Comparison of ENCODE assay signal across 8 mouse cellular contexts in genomic region chr10:87024884-87025283, GRCm38 (mm10). TPM values are rescaled to one million over a fixed set of nuclear protein-coding genes. Genes with fewer than 3 reads are reported as not detected.
DNase-seq lines count a peak whose midpoint lies in the region; ATAC-seq and TF ChIP-seq lines count a peak whose summit lies in the region.

No protein-coding gene starts in this region.

- no peaks in the 10 kb centered on the region for H3K4me1 ChIP-seq in embryonic facial prominence, embryonic 11.5 days (ENCODE audit: control insufficient read depth, insufficient read depth, low read length)
- no peaks in the 10 kb centered on the region for H3K4me1 ChIP-seq in limb, embryonic 14.5 days (ENCODE audit: control insufficient read depth, insufficient read depth, low read length)

- WGBS in embryonic facial prominence, embryonic 11.5 days = 3% methylated on average over 9 of the region's 10 CpGs
- 5% methylated on average over 10 of the region's 10 CpGs for WGBS in limb, embryonic 14.5 days

- H3K9me3 ChIP-seq in embryonic facial prominence, embryonic 11.5 days (replicated peaks; ENCODE audit: control insufficient read depth, low read length) = no peaks in the 10 kb centered on the region
- H3K9me3 ChIP-seq in limb, embryonic 14.5 days (ENCODE audit: control insufficient read depth, low read length) = no peaks in the 10 kb centered on the region

- TF ChIP-seq POLR2A in limb, embryonic 14.5 days (IDR thresholded peaks at IDR 0.05; ENCODE audit: borderline replicate concordance, extremely low read depth, insufficient read depth, insufficient read length) = no peak

- no peaks in the 10 kb centered on the region for H3K27me3 ChIP-seq in embryonic facial prominence, embryonic 11.5 days (ENCODE audit: control insufficient read depth, insufficient read depth, low read length)
- no peaks in the 10 kb centered on the region for H3K27me3 ChIP-seq in limb, embryonic 14.5 days (ENCODE audit: control insufficient read depth, insufficient read depth, low read length)

- no peaks in the 10 kb centered on the region for H3K36me3 ChIP-seq in embryonic facial prominence, embryonic 11.5 days (replicated peaks; ENCODE audit: control insufficient read depth, insufficient read depth, low read depth, low read length)
- H3K36me3 ChIP-seq in limb, embryonic 14.5 days (ENCODE audit: control insufficient read depth, insufficient read depth, low read length) = no peaks in the 10 kb centered on the region

- no peak overlapping the region for H3K9ac ChIP-seq in embryonic facial prominence, embryonic 11.5 days (replicated peaks; ENCODE audit: low read length)
- no peak overlapping the region for H3K9ac ChIP-seq in limb, embryonic 14.5 days (ENCODE audit: low read depth, low read length, severe bottlenecking)

- ATAC-seq in embryonic facial prominence, embryonic 11.5 days (replicated peaks; ENCODE audit: insufficient number of reproducible peaks, low FRiP score, low TSS enrichment, low read depth) = peak; percentile 79
- ATAC-seq in limb, embryonic 14.5 days (ENCODE audit: low FRiP score, low read depth) = peak; percentile 74
- peak; percentile 80 for ATAC-seq in monocyte, adult 5-6 weeks (replicated peaks; ENCODE audit: insufficient number of reproducible peaks, low FRiP score, low TSS enrichment, poor library complexity, severe bottlenecking)

- no peak overlapping the region for H3K4me2 ChIP-seq in embryonic facial prominence, embryonic 11.5 days (ENCODE audit: low read depth, low read length)
- no peak overlapping the region for H3K4me2 ChIP-seq in limb, embryonic 14.5 days (replicated peaks; ENCODE audit: low read depth, low read length, severe bottlenecking)

- DNase-seq in 3T3-L1 (ENCODE audit: low read depth, low spot score) = peak; percentile 87
- peak; percentile 92 for DNase-seq in adrenal gland, postnatal 14 days
- DNase-seq in embryonic facial prominence, embryonic 11.5 days (ENCODE audit: low spot score) = peak; percentile 94
- DNase-seq in heart, adult 8-10 months (ENCODE audit: low spot score) = peak; percentile 66
- DNase-seq in kidney, adult 9 months = peak; percentile 76
- DNase-seq in limb, embryonic 14.5 days (ENCODE audit: low spot score) = peak; percentile 92
- peak; percentile 60 to 66 for DNase-seq in spleen, postnatal 36 days (ENCODE audit: low spot score in 2 of 2)

- no peak overlapping the region for H3K27ac ChIP-seq in embryonic facial prominence, embryonic 11.5 days (replicated peaks; ENCODE audit: low read depth, low read length)
- no peak overlapping the region for H3K27ac ChIP-seq in limb, embryonic 14.5 days (replicated peaks; ENCODE audit: low read depth, low read length)

- H3K4me3 ChIP-seq in embryonic facial prominence, embryonic 11.5 days (ENCODE audit: low read depth, low read length) = no peak overlapping the region
- no peak overlapping the region for H3K4me3 ChIP-seq in limb, embryonic 14.5 days (replicated peaks; ENCODE audit: low read length)

RNA-seq across cellular contexts. Expression of gene Stab2, which starts 17.1 kb away (rescaled TPM):
- total RNA-seq in adrenal gland, postnatal 14 days (2021) = 13.3 and 13.7 TPM in 2 replicates
- 0.18 and 0.29 TPM in 2 replicates for polyA plus RNA-seq in embryonic facial prominence, embryonic 11.5 days (2014; fragmentation: Nextera tagmentation; extraction: Ambion mirVana)
- total RNA-seq in heart, adult 8-10 months (2022) = under 1 TPM; 0.23 to 0.59 (median 0.35) TPM
- 0.20 and 0.76 TPM in 2 replicates for polyA plus RNA-seq in limb, embryonic 14.5 days (2012; rRNA removed)
- polyA plus RNA-seq in limb, embryonic 14.5 days (2014; fragmentation: Nextera tagmentation; extraction: Ambion mirVana) = 0.28 and 0.92 TPM in 2 replicates
- total RNA-seq in monocyte, adult 5-6 weeks (2017) = not detected in 3 replicates

RNA-seq across cellular contexts. Expression of gene 1700113H08Rik, which starts 33.0 kb away (rescaled TPM):
- not detected in 2 replicates for total RNA-seq in adrenal gland, postnatal 14 days (2021)
- 0.65 TPM in 1 of 2 replicates, not detected in the other for polyA plus RNA-seq in embryonic facial prominence, embryonic 11.5 days (2014; fragmentation: Nextera tagmentation; extraction: Ambion mirVana)
- total RNA-seq in heart, adult 8-10 months (2022) = under 1 TPM in 3 of 4 experiments, not detected in 1; 0.19 to 0.34 (median 0.29) TPM
- 0.09 TPM in 1 of 2 replicates, not detected in the other for polyA plus RNA-seq in limb, embryonic 14.5 days (2012; rRNA removed)
- not detected in 2 replicates for polyA plus RNA-seq in limb, embryonic 14.5 days (2014; fragmentation: Nextera tagmentation; extraction: Ambion mirVana)
- 1.9 TPM in 1 of 3 replicates, not detected in the others for total RNA-seq in monocyte, adult 5-6 weeks (2017)
